Mouse (Mus musculus) inflammation-experienced regulatory T-cells, adult 16 weeks (primary cell): Measurements from ENCODE around the gene Mlh1. TPM values are rescaled to one million over a fixed set of nuclear protein-coding genes. Genes with fewer than 3 reads are reported as not detected.

Experiments
- polyA plus RNA-seq: library from polyadenylated mRNA; unstranded; fragments of 100-300 nt; shearing (Covaris generic); gene quantifications from one replicate; pipeline ENCODE4 v1.2.1, GENCODE M21; 2017

Gene Mlh1
- polyA plus RNA-seq, result 52.7 TPM

GRCm38 (mm10) chr9:111271434-111272160, at the start of gene Mlh1, which contains the start of gene Epm2aip1:
Mlh1 (minus strand) TSS chr9:111271791.
Epm2aip1 (plus strand) TSS chr9:111271929.

DNA sequence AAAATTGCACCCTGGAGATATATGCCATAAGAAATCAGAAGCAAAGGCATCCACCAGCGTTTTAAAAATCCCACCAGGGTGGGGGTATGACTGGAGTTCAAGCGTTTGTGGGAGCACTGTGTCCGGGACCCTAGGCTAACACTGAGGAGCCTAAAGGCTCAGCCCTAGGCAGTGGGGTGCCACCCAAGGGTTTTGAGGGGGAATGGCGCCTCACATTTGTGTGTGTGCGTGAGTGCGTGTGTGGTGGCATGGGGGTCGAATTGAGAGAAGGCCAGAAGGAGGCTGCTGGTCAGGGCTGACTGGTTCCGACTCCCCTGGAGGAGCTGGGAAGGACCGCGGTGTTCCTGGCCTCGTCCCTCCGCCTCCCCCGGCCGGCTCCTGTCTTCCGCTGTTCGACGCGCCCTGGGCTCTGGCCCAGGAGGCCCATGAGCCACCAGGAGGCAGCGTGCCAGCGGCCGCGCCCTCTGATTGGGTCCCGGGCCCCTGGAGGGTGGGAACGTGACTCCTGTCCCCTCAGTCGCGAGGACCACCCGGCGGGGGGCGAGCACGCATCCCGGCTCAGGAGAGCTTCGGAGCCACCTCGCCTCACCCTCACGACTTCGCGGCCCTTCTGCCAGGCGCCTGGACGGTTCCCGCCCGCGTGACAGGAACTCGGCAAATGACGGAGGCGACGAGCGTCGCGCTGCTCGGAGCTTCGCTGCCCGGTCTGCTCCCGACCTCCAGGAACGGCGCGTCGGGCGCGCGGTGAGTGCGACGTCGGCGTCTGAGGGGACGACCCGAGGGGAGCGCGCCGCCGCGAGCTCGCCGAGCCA, 39.6 kb upstream of the Mlh1 start, which contains the start of gene Trank1:
Trank1 (plus strand) TSS at position 709 of the 812 bp plus-strand sequence.

Other genes starting within 250 kb of the Mlh1 start
- 20.8 TPM for gene Ccrl2, start 214.3 kb downstream of the Mlh1 start, polyA plus RNA-seq
- 11.3 TPM for gene Lrrfip2, start 154.2 kb downstream of the Mlh1 start, polyA plus RNA-seq
- gene Epm2aip1, start 138 bp upstream of the Mlh1 start, polyA plus RNA-seq, result 31.1 TPM
- gene Trank1, start 39.9 kb upstream of the Mlh1 start, polyA plus RNA-seq, result not detected
- gene Dclk3, start 167.3 kb upstream of the Mlh1 start, polyA plus RNA-seq, result not detected